Mouse (Mus musculus) ES-E14 (cell line): Measurements from ENCODE around the gene Nono.

ENCODE experiments used
- CHD2 ChIP-seq: IDR thresholded peaks from 2 replicates; pipeline ENCODE4 v1.6.1; 2014; ENCODE audit warnings: mild to moderate bottlenecking, low read depth, low read length, inconsistent platforms
- HCFC1 ChIP-seq: IDR thresholded peaks from 2 replicates; pipeline ENCODE4 v1.6.1; 2012; ENCODE audit warnings: low read length, inconsistent platforms, borderline replicate concordance; ENCODE audit not compliant: insufficient read depth
- ZNF384 ChIP-seq: IDR thresholded peaks from 2 replicates; pipeline ENCODE4 v1.6.1; 2012; ENCODE audit warnings: low read depth, low read length, inconsistent platforms

- TF ChIP-seq HCFC1 (no peak), CHD2 (no peak; the same call in 1 of the 2 replicates), ZNF384 (peak; percentile 77; the same call in 1 of the 2 replicates)
Observed at GRCm38 (mm10) chrX:101429142-101429949, at the start of gene Nono.
